16 mouse cellular contexts compared by ENCODE assay signal in the genomic region with DNA sequence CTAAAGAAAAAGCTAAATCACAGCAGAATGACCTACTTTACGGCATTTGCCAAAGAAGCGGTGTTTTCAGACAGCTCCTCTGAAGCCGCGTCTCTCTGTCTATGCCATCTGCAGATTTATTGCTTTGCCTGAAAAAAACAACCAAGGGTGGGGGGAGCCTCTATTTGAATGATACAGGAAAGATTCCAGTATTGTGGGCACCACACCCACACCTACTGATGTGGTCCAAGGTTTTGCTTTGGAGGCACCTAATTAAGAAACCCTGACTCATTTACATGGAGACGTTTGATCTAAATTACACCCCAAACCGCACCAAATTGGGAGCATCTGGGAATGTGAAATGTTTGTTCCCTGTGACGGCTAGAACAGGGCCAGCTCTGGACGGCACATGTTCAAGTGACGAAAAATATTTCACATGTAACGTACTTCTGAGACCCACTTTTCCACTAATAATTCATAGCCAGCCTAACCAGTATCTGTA.
DNase-seq lines count a peak whose midpoint lies in the region; ATAC-seq and TF ChIP-seq lines count a peak whose summit lies in the region.
"Had no signal": no experiment of that assay in that cellular context is flagged by ENCODE, and none has a peak within 500 bp of the region (broad histone marks: within the 10 kb centered on the region; RNA-seq: fewer than 3 reads in every experiment).

No protein-coding gene starts in this region.

- H3K27ac ChIP-seq in hindbrain, postnatal 0 days, result no peak overlapping the region
- H3K27ac ChIP-seq in hindbrain, embryonic 14.5 days, result no peak overlapping the region
- peak overlapping the region; percentile 60; the same call in 1 of the 2 replicates for H3K27ac ChIP-seq in forebrain, postnatal 0 days (ENCODE audit: low read depth, low read length)
- H3K27ac ChIP-seq in kidney, embryonic 16.5 days (ENCODE audit: low read length), result no peak overlapping the region
- H3K27ac ChIP-seq: midbrain, embryonic 10.5 days had no signal

- H3K4me2 ChIP-seq in hindbrain, postnatal 0 days (ENCODE audit: low read depth, low read length), result no peak overlapping the region
- no peak overlapping the region for H3K4me2 ChIP-seq in hindbrain, embryonic 14.5 days (replicated peaks)
- peak overlapping the region; percentile 11; the same call in 1 of the 2 replicates for H3K4me2 ChIP-seq in forebrain, postnatal 0 days (ENCODE audit: low read depth)
- no peak overlapping the region for H3K4me2 ChIP-seq in kidney, embryonic 16.5 days (replicated peaks; ENCODE audit: low read depth, low read length)
- H3K4me2 ChIP-seq: lung, embryonic 14.5 days had no signal

- no peaks in the 10 kb centered on the region for H3K27me3 ChIP-seq in hindbrain, postnatal 0 days (ENCODE audit: insufficient read depth, low read length)
- no peaks in the 10 kb centered on the region for H3K27me3 ChIP-seq in hindbrain, embryonic 14.5 days (ENCODE audit: control insufficient read depth, insufficient read depth, low read length)
- no peaks in the 10 kb centered on the region for H3K27me3 ChIP-seq in forebrain, postnatal 0 days (ENCODE audit: insufficient read depth, low read length)
- H3K27me3 ChIP-seq in kidney, embryonic 16.5 days (ENCODE audit: insufficient read depth, low read length), result no peaks in the 10 kb centered on the region
- H3K27me3 ChIP-seq: embryonic facial prominence, embryonic 12.5 days had no signal

- DNase-seq in hindbrain, postnatal 0 days (ENCODE audit: low spot score), result peak; percentile 6
- DNase-seq in hindbrain, embryonic 14.5 days (ENCODE audit: low spot score), result no peak
- peak; percentile 66 for DNase-seq in brain, adult 2 months (ENCODE audit: low read depth, low spot score)
- DNase-seq in forebrain, postnatal 0 days, result peak; percentile 58
- DNase-seq in mesoderm, embryonic 11.5 days (ENCODE audit: low read depth, low spot score), result peak; percentile 20
- DNase-seq in spleen, adult 12 weeks (ENCODE audit: low spot score), result no peak
- DNase-seq: adrenal gland, postnatal 25 days; cerebellum, adult 18-20 months; gastrocnemius, postnatal 36 days; lung, embryonic 14.5 days; thymus, adult 2 months had no signal

- H3K36me3 ChIP-seq in hindbrain, postnatal 0 days (ENCODE audit: insufficient read depth, low read length), result no peaks in the 10 kb centered on the region
- no peaks in the 10 kb centered on the region for H3K36me3 ChIP-seq in hindbrain, embryonic 14.5 days (replicated peaks; ENCODE audit: control insufficient read depth, insufficient read depth)
- H3K36me3 ChIP-seq in forebrain, postnatal 0 days (ENCODE audit: insufficient read depth), result no peaks in the 10 kb centered on the region
- H3K36me3 ChIP-seq in kidney, embryonic 16.5 days (ENCODE audit: insufficient read depth, low read length), result no peaks in the 10 kb centered on the region
- H3K36me3 ChIP-seq: embryonic facial prominence, embryonic 12.5 days; midbrain, embryonic 10.5 days had no signal

- no peak for ATAC-seq in hindbrain, postnatal 0 days
- ATAC-seq in hindbrain, embryonic 14.5 days (ENCODE audit: low FRiP score), result no peak
- ATAC-seq in forebrain, postnatal 0 days, result peak; percentile 77
- ATAC-seq in kidney, embryonic 16.5 days (ENCODE audit: low FRiP score, low TSS enrichment), result no peak
- ATAC-seq: CD4-positive, CD25-positive, alpha-beta regulatory T cell, adult 4 months; intestine, embryonic 16.5 days had no signal

- no peaks in the 10 kb centered on the region for H3K4me1 ChIP-seq in hindbrain, postnatal 0 days (ENCODE audit: insufficient read depth, low read length)
- no peaks in the 10 kb centered on the region for H3K4me1 ChIP-seq in hindbrain, embryonic 14.5 days (replicated peaks; ENCODE audit: control insufficient read depth, insufficient read depth, low read length)
- H3K4me1 ChIP-seq in forebrain, postnatal 0 days (ENCODE audit: insufficient read depth), result no peaks in the 10 kb centered on the region
- H3K4me1 ChIP-seq in kidney, embryonic 16.5 days (ENCODE audit: insufficient read depth, low read length), result 0 out of 2 replicates have a peak, but pooled peaks cover 3% of the 10 kb centered on the region
- H3K4me1 ChIP-seq: midbrain, embryonic 10.5 days had no signal

- H3K9me3 ChIP-seq in hindbrain, postnatal 0 days (ENCODE audit: low read length), result no peaks in the 10 kb centered on the region
- no peaks in the 10 kb centered on the region for H3K9me3 ChIP-seq in hindbrain, embryonic 14.5 days (ENCODE audit: control insufficient read depth, low read length)
- no peaks in the 10 kb centered on the region for H3K9me3 ChIP-seq in forebrain, postnatal 0 days (ENCODE audit: low read length)
- H3K9me3 ChIP-seq in kidney, embryonic 16.5 days (ENCODE audit: low read length), result no peaks in the 10 kb centered on the region
- H3K9me3 ChIP-seq: embryonic facial prominence, embryonic 12.5 days; midbrain, embryonic 10.5 days had no signal

- no peak for TF ChIP-seq CTCF in hindbrain, postnatal 0 days (IDR thresholded peaks at IDR 0.05; ENCODE audit: low read depth)
- TF ChIP-seq CTCF in forebrain, postnatal 0 days (IDR thresholded peaks at IDR 0.05; ENCODE audit: low read depth), result no peak

- H3K9ac ChIP-seq in hindbrain, postnatal 0 days (replicated peaks; ENCODE audit: low read length), result no peak overlapping the region
- no peak overlapping the region for H3K9ac ChIP-seq in hindbrain, embryonic 14.5 days
- 0 out of 2 replicates have a peak overlapping the region, but pooled peaks have one; percentile 22 for H3K9ac ChIP-seq in forebrain, postnatal 0 days
- no peak overlapping the region for H3K9ac ChIP-seq in kidney, embryonic 16.5 days (replicated peaks; ENCODE audit: low read length)
- H3K9ac ChIP-seq: embryonic facial prominence, embryonic 12.5 days; lung, embryonic 14.5 days had no signal

- no peak overlapping the region for H3K4me3 ChIP-seq in hindbrain, postnatal 0 days (ENCODE audit: low read length)
- H3K4me3 ChIP-seq in hindbrain, embryonic 14.5 days (replicated peaks; ENCODE audit: low read length), result no peak overlapping the region
- H3K4me3 ChIP-seq in forebrain, postnatal 0 days (ENCODE audit: low read depth, low read length), result no peak overlapping the region
- H3K4me3 ChIP-seq in kidney, embryonic 16.5 days (ENCODE audit: low read length), result no peak overlapping the region
- H3K4me3 ChIP-seq: embryonic facial prominence, embryonic 12.5 days; midbrain, embryonic 10.5 days had no signal

- 67% methylated on average over 10 of the region's 10 CpGs for whole genome bisulfite sequencing in hindbrain, postnatal 0 days
- WGBS in hindbrain, embryonic 14.5 days, result 77% methylated on average over 10 of the region's 10 CpGs
- 34% methylated on average over 10 of the region's 10 CpGs for WGBS in forebrain, postnatal 0 days
- WGBS in kidney, embryonic 16.5 days, result 48% methylated on average over 10 of the region's 10 CpGs

Comparison
In these comparisons a context has a peak if more than half of its experiments do, and no peak if none do; other contexts are left out.
1. DNase-seq: peak in hindbrain, postnatal 0 days (single experiment), brain, adult 2 months (single experiment), forebrain, postnatal 0 days (single experiment) and mesoderm, embryonic 11.5 days (single experiment); none in hindbrain, embryonic 14.5 days (single experiment) and spleen, adult 12 weeks (single experiment).